ENCODE assay signal across 17 mouse cellular contexts in the genomic region with DNA sequence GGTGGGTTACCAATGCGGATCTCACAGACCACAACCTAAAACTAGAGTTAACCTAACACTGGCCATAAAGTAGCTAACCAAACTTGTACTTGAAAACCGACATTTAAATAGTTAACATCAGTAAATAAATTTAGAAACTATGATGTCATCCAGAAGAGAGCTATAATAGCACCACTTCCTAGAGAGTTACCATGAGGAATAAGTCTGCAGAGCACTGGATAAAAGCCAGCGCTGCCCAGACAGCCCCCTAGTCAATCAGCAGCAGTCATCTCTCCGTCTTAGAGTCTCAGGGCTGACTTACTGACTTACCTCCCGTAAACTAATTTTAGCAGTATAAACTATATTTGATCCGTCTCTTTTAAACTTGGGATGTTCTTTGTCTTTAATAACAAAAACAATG. TPM values are rescaled to one million over a fixed set of nuclear protein-coding genes. Genes with fewer than 3 reads are reported as not detected.
A peak's percentile ranks its signal among the peaks of the same experiment; 100 is the strongest.
DNase-seq lines count a peak whose midpoint lies in the region; ATAC-seq and TF ChIP-seq lines count a peak whose summit lies in the region.
"Had no signal": no experiment of that assay in that cellular context is flagged by ENCODE, and none has a peak within 500 bp of the region (broad histone marks: within the 10 kb centered on the region; RNA-seq: fewer than 3 reads in every experiment).

No protein-coding gene starts in this region.

- TF ChIP-seq CTCF in heart, adult 2 months (IDR thresholded peaks at IDR 0.05): no peak
- no peak for TF ChIP-seq CTCF in lung, embryonic 14.5 days (IDR thresholded peaks at IDR 0.05; ENCODE audit: low read depth)

- no peak overlapping the region for H3K4me2 ChIP-seq in lung, embryonic 14.5 days
- peak overlapping the region; percentile 46 for H3K4me2 ChIP-seq in heart, embryonic 16.5 days (ENCODE audit: low read depth, low read length)
- H3K4me2 ChIP-seq: forebrain, embryonic 13.5 days; hindbrain, embryonic 15.5 days had no signal

- peaks cover 40% of the 10 kb centered on the region for H3K36me3 ChIP-seq in heart, adult 2 months (ENCODE audit: control insufficient read depth, insufficient read depth, low read length)
- H3K36me3 ChIP-seq in lung, embryonic 14.5 days (ENCODE audit: insufficient read depth): peaks cover 41% of the 10 kb centered on the region
- H3K36me3 ChIP-seq in heart, embryonic 16.5 days (ENCODE audit: control insufficient read depth, insufficient read depth): peaks cover 13% of the 10 kb centered on the region

- peaks cover 2% of the 10 kb centered on the region; the same call in 1 of the 2 replicates for H3K79me2 ChIP-seq in heart, adult 2 months (replicated peaks; ENCODE audit: control insufficient read depth, insufficient read depth, low read length)

- peaks cover 8% of the 10 kb centered on the region for H3K4me1 ChIP-seq in heart, adult 2 months (ENCODE audit: control insufficient read depth, insufficient read depth, low read length)
- H3K4me1 ChIP-seq in lung, embryonic 14.5 days (ENCODE audit: insufficient read depth): peaks cover 14% of the 10 kb centered on the region
- H3K4me1 ChIP-seq in heart, embryonic 16.5 days (ENCODE audit: control insufficient read depth, insufficient read depth, low read length): peaks cover 40% of the 10 kb centered on the region

- no peak overlapping the region for H3K4me3 ChIP-seq in heart, adult 2 months
- no peak overlapping the region for H3K4me3 ChIP-seq in lung, embryonic 14.5 days (ENCODE audit: low read depth, low read length)
- H3K4me3 ChIP-seq in heart, embryonic 16.5 days (ENCODE audit: low read length): peak overlapping the region; percentile 22
- H3K4me3 ChIP-seq: embryonic facial prominence, embryonic 10.5 days; forebrain, embryonic 13.5 days; hindbrain, embryonic 15.5 days had no signal

- intact Hi-C loops in heart, adult 2 months (cut with DNase I): no loop called here
- intact Hi-C loops in heart, postnatal 36 days (cut with DNase I): no loop called here

- DNase-seq in heart, adult 2 months: no peak
- no peak for DNase-seq in heart, postnatal 36 days
- DNase-seq in lung, embryonic 14.5 days: peak; percentile 52
- DNase-seq in lung, postnatal 25 days (ENCODE audit: low spot score): no peak
- peak; percentile 57 for DNase-seq in heart, postnatal 4 days
- no peak for DNase-seq in urinary bladder, postnatal 4 days (ENCODE audit: low spot score in 2 of 2)
- DNase-seq: adrenal gland, adult 2 months; adrenal gland, postnatal 25 days; cerebellum, adult 18-20 months; cerebellum, postnatal 10 days; forebrain, postnatal 0 days; kidney, adult 2 months had no signal

- TF ChIP-seq POLR2A in heart, adult 2 months (IDR thresholded peaks at IDR 0.05; ENCODE audit: insufficient read depth, low read depth, low read length): no peak

- no peak for ATAC-seq in lung, embryonic 14.5 days (ENCODE audit: insufficient read depth)
- peak; percentile 66; the same call in 1 of the 2 replicates for ATAC-seq in heart, embryonic 16.5 days (replicated peaks; ENCODE audit: extremely low read depth, insufficient read depth, low FRiP score)
- ATAC-seq: forebrain, embryonic 13.5 days; forebrain, postnatal 0 days; intestine, embryonic 16.5 days had no signal

- TF ChIP-seq EP300 in heart, adult 2 months (IDR thresholded peaks at IDR 0.05; ENCODE audit: insufficient read depth, low read depth, low read length): no peak

- H3K27ac ChIP-seq in heart, adult 2 months: peak overlapping the region; percentile 57
- no peak overlapping the region for H3K27ac ChIP-seq in lung, embryonic 14.5 days (ENCODE audit: low read depth)
- peak overlapping the region; percentile 53 for H3K27ac ChIP-seq in heart, embryonic 16.5 days (ENCODE audit: low read length)
- H3K27ac ChIP-seq: embryonic facial prominence, embryonic 10.5 days; forebrain, embryonic 13.5 days; hindbrain, embryonic 15.5 days had no signal

- WGBS in heart, adult 2 months: 20% methylated on average over 6 of the region's 6 CpGs
- 61% methylated on average over 6 of the region's 6 CpGs for WGBS in lung, embryonic 14.5 days
- 34% methylated on average over 6 of the region's 6 CpGs for WGBS in heart, embryonic 16.5 days

- H3K9me3 ChIP-seq in lung, embryonic 14.5 days (ENCODE audit: low read depth, low read length): no peaks in the 10 kb centered on the region
- H3K9me3 ChIP-seq in heart, embryonic 16.5 days (replicated peaks; ENCODE audit: control insufficient read depth, low read length): no peaks in the 10 kb centered on the region
- H3K9me3 ChIP-seq: embryonic facial prominence, embryonic 10.5 days; forebrain, embryonic 13.5 days; hindbrain, embryonic 15.5 days had no signal

- no peak overlapping the region; the same call in 1 of the 2 replicates for H3K9ac ChIP-seq in heart, adult 2 months (ENCODE audit: low read depth, low read length)
- no peak overlapping the region for H3K9ac ChIP-seq in lung, embryonic 14.5 days
- H3K9ac ChIP-seq in heart, embryonic 16.5 days (ENCODE audit: low read length): peak overlapping the region; percentile 55
- H3K9ac ChIP-seq: forebrain, embryonic 13.5 days; forebrain, postnatal 0 days; hindbrain, embryonic 15.5 days had no signal

- H3K27me3 ChIP-seq in heart, adult 2 months (ENCODE audit: control insufficient read depth, insufficient read depth, low read length): no peaks in the 10 kb centered on the region
- H3K27me3 ChIP-seq in lung, embryonic 14.5 days (ENCODE audit: insufficient read depth, low read length): no peaks in the 10 kb centered on the region
- H3K27me3 ChIP-seq in heart, embryonic 16.5 days (ENCODE audit: control insufficient read depth, insufficient read depth, low read length): no peaks in the 10 kb centered on the region
- H3K27me3 ChIP-seq: forebrain, embryonic 13.5 days; hindbrain, embryonic 15.5 days had no signal

RNA-seq across cellular contexts. Expression of gene Gipc2, which starts 20.1 kb away (rescaled TPM):
- total RNA-seq in heart, adult 2 months (2021): 1 to 10 TPM; 3.5 to 6.1 TPM
- 4.8 and 5.2 TPM in 2 replicates for polyA plus RNA-seq in heart, adult 2 months (2012; rRNA removed)
- 1 to 10 TPM; 3.5 to 3.6 TPM for total RNA-seq in heart, postnatal 36 days (2021)
- polyA plus RNA-seq in lung, embryonic 14.5 days (2014; fragmentation: Nextera tagmentation; extraction: Ambion mirVana): 4.3 and 6.8 TPM in 2 replicates
- polyA plus RNA-seq in heart, embryonic 16.5 days (2015; fragmentation: Nextera tagmentation; extraction: Ambion mirVana): 5.7 and 6.4 TPM in 2 replicates
- total RNA-seq in heart, postnatal 4 days (2021): 1 to 10 TPM; 3.5 to 4.6 TPM

RNA-seq across cellular contexts. Expression of gene Dnajb4, which starts 24.0 kb away (rescaled TPM):
- total RNA-seq in heart, adult 2 months (2021): 100 to 1,000 TPM in 1 of 2 experiments, 10 to 100 TPM in 1; 98.4 to 102 TPM
- polyA plus RNA-seq in heart, adult 2 months (2012; rRNA removed): 18.1 and 43.8 TPM in 2 replicates
- total RNA-seq in heart, postnatal 36 days (2021): 100 to 1,000 TPM in 1 of 2 experiments, 10 to 100 TPM in 1; 98.1 to 111 TPM
- 33.7 and 36.8 TPM in 2 replicates for polyA plus RNA-seq in lung, embryonic 14.5 days (2014; fragmentation: Nextera tagmentation; extraction: Ambion mirVana)
- polyA plus RNA-seq in heart, embryonic 16.5 days (2015; fragmentation: Nextera tagmentation; extraction: Ambion mirVana): 49.1 and 57.7 TPM in 2 replicates
- total RNA-seq in heart, postnatal 4 days (2021): 10 to 100 TPM; 58.3 to 62.3 TPM

RNA-seq across cellular contexts. Expression of gene Fubp1, which starts 24.1 kb away (rescaled TPM):
- 10 to 100 TPM; 54.2 to 58.0 TPM for total RNA-seq in heart, adult 2 months (2021)
- polyA plus RNA-seq in heart, adult 2 months (2012; rRNA removed): 39.4 and 61.3 TPM in 2 replicates
- 10 to 100 TPM; 50.8 to 56.1 TPM for total RNA-seq in heart, postnatal 36 days (2021)
- polyA plus RNA-seq in lung, embryonic 14.5 days (2014; fragmentation: Nextera tagmentation; extraction: Ambion mirVana): 300 and 305 TPM in 2 replicates
- polyA plus RNA-seq in heart, embryonic 16.5 days (2015; fragmentation: Nextera tagmentation; extraction: Ambion mirVana): 116 and 124 TPM in 2 replicates
- 100 to 1,000 TPM in 1 of 2 experiments, 10 to 100 TPM in 1; 99.9 to 108 TPM for total RNA-seq in heart, postnatal 4 days (2021)

Comparison
In these comparisons a context has a peak if more than half of its experiments do, and no peak if none do; other contexts are left out.
1. DNase-seq: peak in lung, embryonic 14.5 days (single experiment) and heart, postnatal 4 days (single experiment); none in heart, adult 2 months (0 of 2), heart, postnatal 36 days (0 of 2), lung, postnatal 25 days (single experiment) and urinary bladder, postnatal 4 days (0 of 2).